Mouse (Mus musculus) adrenal gland, postnatal 36 days (tissue): ENCODE results near the gene Usp42. TPM values are rescaled to one million over a fixed set of nuclear protein-coding genes. Genes with fewer than 3 reads are reported as not detected.

Experiments used
- DNase-seq, 2 experiments: peaks; one replicate each; pipeline ENCODE4 v3.0.0; 2021; ENCODE audit warnings: mixed read lengths in 1 of 2
- total RNA-seq, 2 experiments: library from RNA; stranded (reverse); gene quantifications; 2 replicates each; pipeline ENCODE4 v1.2.3; 2021

Gene Usp42
- total RNA-seq, 2 experiments from 2014 or later, result 13.2 to 14.9 TPM

DNA sequence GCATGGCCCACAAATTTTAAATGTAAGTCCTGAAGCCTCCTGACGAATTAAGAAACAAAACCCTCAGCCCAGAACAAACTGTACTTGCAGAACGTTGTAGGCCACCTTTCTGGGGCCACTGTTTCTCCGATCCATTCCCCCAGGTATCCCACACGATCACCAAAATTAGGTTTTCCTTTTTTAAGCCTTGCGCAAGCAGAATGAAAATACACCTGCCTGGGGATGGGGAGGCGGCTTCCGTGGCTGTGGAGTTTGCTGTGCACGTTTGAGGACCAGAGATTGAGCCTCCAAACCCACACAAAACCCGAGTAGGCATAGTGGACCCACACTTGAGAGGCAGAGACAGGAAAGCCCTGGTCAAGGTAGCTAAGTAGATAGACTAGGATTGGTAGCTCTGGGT is 41.7 kb downstream of the Usp42 start:
- DNase-seq, result no peak

DNA sequence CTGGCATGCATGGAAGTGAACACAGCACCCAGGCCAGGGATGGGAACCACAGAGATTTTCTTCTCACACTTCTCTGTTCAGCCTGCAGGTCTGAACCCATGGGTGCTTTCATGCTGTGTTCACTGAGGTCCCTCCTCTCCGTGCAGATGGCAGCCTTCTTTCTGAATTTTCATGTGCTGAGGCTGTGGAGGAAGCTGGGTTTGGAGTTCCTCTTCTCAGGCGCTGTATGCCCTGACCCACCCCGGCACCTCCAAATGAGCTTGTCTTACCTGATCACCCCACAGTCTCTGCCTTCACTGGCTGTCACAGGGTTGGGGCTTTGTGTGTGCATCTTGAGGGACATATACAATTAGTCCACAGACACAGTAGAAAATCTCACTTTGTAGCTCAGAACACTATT is 44.5 kb downstream of the Usp42 start:
- no peak for DNase-seq

DNA sequence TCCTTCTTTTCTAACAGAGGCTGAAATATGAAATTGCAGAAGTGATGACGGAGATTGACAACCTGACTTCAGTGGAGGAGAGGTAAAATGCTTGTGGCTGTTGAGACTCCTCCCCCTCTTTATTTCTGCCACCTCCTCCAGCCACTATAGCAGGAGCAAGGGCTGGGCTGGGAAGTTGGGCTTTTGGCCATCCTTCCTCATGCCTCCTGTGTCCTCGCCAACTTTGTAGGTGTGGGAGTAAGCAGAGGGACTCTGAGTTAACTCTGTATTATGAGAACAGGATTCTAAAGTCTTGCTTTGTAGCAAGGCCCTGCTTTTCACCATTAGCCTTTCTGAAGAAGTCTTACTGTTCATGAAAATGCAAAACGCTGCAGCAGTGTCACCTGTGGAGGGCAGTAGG is 45.6 kb downstream of the Usp42 start:
- DNase-seq, result no peak

DNA sequence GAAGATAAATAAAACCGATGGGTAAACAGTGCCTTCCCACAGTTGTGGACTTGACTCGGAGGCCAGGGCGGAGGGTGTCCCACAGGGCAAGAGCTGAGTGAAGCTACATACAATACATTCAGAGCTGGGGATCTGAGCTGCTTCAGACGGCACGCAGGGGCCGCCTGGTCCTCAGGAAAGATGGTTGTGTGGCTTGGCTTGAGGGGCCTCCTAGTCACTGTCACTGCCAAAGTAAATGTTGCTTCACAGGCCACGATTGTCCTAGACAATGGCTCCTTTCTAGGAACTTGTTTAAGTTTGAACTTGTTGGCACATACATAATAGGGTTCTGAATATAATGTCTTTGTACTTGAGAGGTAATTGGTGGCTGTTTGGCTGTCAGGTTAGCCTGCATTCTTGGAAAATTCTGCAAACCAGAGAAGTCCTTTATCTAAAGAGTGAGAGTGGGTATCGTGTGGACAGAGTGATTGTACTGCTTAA is 47.1 kb downstream of the Usp42 start:
- DNase-seq, result no peak

DNA sequence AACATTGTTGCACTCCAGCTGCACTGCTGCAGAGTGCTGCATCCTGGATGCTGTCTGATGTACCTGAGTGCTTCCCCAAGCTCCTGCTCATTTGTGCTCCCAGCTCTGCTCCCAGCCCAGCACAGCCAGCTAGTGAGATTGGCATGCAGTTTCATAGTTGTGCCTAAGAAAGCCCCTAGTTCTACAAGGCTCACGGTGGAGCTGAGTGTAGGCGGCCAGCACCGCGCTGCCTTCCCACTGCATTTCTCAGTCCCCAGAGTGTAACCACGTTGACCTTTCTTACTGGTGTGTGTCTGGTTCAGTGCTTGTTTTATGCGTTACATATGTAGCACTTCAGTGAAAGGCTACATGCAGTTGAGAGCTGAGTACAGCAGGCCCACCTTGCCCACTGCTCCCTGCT is 48.4 kb downstream of the Usp42 start:
- no peak for DNase-seq

DNA sequence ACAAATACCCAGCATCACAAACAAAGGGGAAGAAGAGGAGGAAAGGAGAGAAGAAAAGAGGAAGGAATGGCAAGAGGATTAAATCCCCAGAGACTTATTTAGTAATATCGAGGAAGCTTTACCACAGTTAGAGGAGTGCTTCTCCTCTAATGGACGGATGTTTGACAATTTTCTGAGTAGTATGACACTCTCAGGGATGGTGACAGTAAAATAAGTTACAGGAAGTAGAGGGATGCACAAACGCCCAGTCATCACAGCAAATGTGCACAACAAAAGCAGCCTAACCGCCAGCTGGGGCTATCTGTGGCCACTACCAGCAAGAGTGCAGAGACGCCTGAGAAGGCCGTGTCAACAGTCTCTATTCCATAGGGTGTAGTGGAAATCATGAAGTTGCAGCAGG is 52.4 kb downstream of the Usp42 start:
- no peak for DNase-seq

DNA sequence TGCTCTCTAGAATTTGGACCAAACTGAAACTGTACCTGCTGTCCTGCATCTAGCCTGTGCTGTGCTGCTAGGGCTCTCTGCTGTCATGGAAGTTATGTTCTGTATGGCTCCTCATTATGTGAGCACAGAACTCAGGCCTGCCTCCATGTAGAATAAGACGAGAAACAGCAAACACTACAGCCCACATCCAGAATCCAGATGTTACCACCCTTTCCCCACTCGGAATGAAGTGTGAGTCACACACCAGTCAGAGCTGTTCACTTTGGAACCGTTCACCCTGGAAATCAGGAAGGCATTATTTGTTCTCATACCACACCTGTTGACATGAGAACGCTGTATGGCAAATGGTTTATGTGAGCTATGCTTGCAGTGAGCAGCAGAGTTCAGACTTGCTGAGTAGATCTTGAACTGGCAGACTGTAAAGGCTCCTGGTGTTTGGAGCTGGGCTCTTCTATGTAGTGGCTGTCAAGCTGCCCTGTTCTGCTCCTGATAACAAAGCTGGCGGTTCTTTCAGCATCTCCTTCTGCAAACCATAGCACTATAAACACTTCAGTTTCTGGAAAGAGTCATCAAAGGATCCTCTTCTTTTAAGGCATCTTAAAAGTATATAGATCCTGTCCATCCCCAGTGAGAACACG is 53.3 kb downstream of the Usp42 start:
- peak in 1 of 2 experiments; percentile 33 for DNase-seq

DNA sequence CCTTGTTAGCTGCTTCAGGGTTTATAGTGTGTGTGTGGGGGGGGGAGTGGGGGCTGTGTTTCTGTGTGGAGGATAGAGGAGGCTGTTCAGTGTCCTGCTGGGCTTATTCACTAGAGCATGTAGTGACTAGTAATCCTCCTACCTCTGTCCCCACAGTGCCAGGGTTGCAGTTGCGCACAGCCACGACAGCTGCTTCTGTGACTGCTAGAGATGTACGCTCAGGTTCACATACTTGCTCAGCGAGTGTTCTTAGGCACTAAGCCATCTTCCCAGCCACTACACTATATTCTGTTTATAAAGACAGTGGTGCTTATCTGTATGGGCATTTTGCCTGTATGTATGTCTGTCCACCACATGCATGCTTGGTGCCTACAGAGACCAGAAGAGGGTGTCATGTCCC is 54.7 kb downstream of the Usp42 start:
- no peak for DNase-seq

DNA sequence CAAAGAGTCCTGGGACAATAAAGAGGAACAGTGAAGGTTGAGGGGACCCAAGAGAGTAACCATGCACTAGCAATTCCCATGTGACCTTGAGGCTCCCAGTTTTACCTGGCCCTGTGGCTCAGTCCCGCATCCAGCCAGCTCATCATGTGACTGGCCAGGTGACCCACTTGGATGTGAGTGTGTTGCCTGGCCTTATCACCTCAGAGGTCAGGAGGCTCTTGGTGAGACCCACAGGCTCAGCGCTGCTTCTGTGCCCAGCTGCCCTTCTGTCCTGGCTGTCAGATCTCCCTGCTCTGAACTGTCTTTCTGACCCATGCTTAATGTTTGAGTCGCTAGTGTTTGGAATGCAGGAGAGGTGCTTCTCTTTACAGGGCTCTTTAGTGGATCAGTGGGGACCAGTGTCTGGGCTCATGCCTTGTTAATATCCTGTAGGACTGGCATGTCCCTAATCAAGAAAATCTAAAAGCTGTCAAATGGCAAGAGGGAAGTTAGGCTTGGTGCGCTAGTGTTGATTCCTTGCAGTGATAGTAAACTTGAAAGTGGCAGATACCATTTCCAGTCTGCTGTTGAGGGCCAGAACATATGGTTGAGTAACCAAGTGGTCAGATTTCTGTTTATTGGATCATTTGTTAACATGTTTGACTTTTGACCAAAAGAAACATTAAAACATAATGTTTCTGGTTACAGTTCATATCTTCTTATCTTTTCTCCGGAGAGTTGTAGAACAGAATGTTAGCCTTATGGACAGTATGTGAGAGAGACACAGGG is 55.7 kb downstream of the Usp42 start:
- DNase-seq, result no peak

DNA sequence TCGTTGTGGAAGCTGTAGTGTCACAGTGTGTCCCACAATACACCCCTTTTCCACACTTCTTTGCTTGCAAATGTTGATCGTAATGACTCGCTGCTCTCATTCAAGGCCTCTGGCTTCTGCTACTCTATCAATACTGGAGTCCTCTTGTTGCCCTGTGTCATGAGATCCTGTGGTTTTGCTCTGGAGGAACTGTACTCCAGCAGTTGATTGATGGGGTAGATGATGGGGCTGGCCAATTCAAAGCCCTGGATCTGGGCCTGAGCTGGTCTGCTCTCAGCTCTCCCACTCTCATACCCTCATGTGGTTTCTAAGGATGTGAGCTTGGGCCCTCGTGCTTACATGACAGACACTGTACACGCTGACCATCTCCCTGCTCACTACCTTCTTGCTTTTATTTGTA is 57.5 kb downstream of the Usp42 start:
- peak; percentile 51 to 63 for DNase-seq

DNA sequence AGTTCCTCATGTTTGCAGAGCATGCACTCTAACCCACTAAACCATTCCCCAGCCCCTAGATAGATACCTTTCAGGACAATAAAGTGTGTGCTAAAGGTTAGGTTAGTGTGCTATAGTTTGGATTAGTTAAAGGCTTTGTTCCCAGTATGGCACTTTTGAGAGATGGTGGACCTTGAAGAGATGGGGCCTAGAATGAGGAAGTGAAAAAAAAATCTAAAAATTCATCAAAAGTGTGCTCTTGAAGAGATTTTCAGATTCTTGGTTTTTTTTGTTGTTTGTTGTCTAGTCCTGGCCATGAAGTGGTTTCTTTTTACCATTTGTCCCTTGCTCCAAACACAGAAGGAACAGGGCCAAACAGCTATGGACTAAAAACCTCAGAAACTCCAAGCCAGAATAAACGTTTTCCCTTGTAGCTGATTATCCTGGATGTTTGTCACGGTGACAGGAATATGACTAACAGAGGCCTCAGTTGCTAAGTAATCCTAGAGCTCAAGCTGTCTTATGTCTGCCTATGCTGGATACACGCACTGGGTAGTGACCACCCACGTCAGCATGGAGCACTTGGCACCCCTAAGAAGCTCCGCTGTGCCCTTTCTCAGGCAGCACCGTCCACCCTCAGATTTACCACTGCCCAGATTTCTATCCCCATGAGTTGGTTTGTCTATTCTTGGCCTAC is 61.2 kb downstream of the Usp42 start:
- no peak for DNase-seq

DNA sequence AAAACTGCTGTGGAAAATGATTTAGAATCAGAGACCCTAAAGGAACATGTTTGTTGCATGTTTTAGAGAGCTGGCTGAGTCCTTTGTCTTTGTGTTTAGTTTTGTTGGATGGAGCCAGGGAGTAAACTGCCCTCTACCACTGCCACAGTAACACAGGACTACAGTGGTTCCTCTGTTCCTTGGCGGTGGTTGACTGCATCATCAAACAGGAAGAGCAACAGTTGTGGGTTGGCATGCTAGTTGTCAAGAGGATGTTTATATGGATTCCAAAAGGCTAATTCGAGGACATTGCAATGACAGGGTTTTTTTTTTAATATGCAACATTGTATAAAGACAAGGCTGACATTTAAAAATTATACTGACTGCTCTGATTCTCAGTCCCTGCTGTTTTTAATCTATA is 62.2 kb downstream of the Usp42 start:
- DNase-seq, result no peak

DNA sequence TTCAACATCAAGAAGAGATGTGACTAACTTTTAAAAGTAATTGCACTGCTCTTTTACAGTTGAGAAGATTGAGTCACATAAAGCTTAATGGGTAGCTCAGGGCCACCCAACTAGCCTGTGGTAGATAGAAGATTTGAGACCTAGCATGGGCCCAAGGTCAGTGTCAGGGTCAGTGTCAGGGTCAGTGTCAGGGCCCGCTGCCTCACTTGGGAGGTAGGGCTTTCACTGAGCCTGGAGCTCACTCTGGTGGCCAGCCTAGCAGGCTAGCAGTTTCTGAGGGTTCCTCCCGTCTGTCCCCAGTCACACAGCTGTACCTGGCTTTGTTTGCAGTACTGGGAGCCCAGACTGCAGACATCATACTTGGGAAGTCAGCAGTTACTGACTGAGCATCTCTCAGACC is 62.7 kb downstream of the Usp42 start:
- DNase-seq, result peak; percentile 62 to 74

DNA sequence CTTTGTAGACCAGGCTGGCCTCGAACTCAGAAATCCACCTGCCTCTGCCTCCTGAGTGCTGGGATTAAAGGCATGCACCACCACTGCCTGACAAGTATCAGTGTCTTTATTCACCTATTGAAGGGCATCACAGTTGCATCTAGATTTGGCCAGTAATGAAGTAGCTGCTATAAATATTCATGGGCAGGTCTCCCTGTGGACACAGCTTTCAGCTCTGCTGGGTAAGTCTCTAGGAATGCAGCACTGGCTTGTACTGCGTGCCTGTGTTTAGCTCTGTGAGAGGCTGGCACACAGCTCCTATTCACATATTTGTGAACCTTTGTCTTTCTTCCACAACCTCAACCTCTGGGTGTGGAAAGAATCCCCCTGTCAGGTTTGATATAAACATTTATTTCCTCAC is 63.2 kb downstream of the Usp42 start:
- DNase-seq, result peak in 1 of 2 experiments; percentile 36

DNA sequence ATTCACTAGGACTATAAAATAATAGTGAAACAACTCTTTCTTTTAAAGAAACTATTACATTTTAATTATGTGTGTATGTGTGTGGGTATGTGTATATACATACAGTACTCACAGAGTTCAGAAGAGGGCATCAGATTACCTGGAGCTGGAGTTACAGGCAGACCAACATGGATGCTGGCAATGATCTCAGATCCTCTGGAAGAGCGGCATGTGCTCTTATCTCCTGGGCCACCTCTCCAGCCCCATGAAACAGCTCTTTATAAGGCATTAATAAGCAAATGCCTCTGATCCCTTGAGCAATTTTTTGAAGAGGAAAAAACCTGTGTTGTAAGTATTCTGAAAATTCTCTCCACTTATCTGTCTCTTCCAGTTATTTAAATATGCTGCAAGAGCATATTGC is 66.1 kb downstream of the Usp42 start:
- no peak for DNase-seq

DNA sequence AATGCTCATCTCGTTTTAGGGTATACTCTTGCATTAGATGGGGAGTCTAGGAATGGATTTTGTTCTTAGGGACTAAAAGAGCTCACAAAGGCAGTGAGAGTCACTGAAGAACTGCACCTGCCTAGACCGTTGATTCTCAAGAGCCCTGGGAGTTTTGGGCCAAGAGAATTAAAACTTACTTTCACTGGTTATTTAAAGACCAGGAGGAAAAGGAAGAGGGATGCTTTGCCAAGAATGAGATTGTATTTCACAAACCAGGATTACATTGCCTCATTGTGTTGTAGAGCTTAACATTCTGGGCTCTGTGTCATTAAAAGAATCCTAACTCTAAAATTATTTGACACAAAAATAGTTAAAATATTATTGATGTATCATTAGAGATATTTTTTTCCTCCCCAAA is 66.5 kb downstream of the Usp42 start:
- DNase-seq, result no peak

DNA sequence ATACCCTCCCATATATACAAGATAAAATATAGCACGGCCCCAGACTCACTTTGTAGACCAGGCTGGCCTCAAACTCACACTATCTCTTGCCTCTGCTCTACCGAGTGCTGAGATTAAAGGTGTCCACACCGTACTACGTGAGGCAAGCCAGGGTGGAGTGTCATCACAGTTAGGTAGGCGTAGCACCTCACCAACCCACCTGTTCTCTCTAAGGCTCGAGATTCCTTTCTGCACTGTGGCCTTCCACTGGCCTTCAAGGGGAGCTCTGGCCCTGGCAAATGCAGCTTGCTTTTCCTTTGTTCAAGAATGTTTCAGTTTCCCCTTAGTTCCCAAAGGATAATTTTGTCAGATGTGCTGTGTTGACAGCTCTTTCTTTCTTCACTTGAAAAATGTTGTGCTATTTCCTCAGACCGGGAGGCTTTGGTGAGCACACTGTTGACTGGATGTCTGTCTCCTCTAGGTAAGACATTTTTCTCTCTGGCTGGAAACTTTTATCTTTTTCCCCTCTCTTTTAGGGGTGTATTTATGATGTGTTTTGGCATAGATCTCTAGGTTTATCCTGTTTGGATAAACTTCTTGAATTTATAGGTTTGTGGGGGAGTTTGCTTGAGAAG is 68.9 kb downstream of the Usp42 start:
- DNase-seq, result no peak

Other genes starting within 250 kb of the Usp42 start
- 100 to 1,000 TPM; 372 to 394 TPM for gene Rac1, start 204.2 kb downstream of the Usp42 start, total RNA-seq
- 100 to 1,000 TPM; 120 to 180 TPM for gene Cyth3, start 109.8 kb downstream of the Usp42 start, total RNA-seq
- gene Eif2ak1, start 85.5 kb upstream of the Usp42 start, total RNA-seq, result 10 to 100 TPM; 34.9 to 39.2 TPM
- gene Ankrd61, start 165.4 kb upstream of the Usp42 start, total RNA-seq, result not detected
- gene Aimp2, start 177.6 kb upstream of the Usp42 start, total RNA-seq, result 10 to 100 TPM; 38.3 to 39.0 TPM
- gene Pms2, start 177.7 kb upstream of the Usp42 start, total RNA-seq, result 1 to 10 TPM; 9.3 to 9.4 TPM
- under 1 TPM in 1 of 2 experiments, not detected in 1; 0.46 TPM for gene Gm42421, start 195.9 kb upstream of the Usp42 start, total RNA-seq
- gene Rsph10b, start 200.8 kb upstream of the Usp42 start, total RNA-seq, result 1 to 10 TPM; 1.8 to 8.8 TPM